Mouse (Mus musculus): ENCODE measurements at regions not wholly inside any gene's neighbourhood (a gene's known extent, or its start where the extent isn't known, plus 50 kb on each side); places are given as distances from the start of the nearest gene placed in this dataset.

DNA sequence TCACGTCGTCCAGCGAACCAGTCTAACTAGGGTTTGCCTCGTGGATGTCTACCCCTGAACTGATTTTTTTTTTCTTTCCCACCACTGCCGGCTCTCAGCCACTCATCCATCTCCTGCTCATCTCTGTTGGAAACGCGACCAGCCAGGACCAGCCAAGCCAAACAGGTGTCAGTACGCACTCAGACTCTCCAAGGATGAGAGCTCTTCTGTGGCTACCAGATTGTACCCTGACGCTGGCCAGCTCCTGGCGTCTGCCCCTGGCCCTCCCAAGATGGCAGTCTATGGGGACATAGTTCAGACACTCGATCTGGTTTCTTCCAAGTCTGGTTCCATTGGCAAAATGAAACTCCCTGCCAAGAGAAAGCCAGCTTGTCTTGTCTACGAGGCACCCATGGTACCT, 109.3 kb downstream of the Zfp36l1 start:
- H3K4me1 ChIP-seq (ENCODE audit: control insufficient read depth in 1 of 2, insufficient read depth in 2 of 2, low read length in 2 of 2), result no peaks in the 10 kb centered on the region
- no peaks in the 10 kb centered on the region for H3K79me2 ChIP-seq (ENCODE audit: control insufficient read depth, insufficient read depth, low read length, poor library complexity)
- no peak for TF ChIP-seq MYB (IDR thresholded peaks at IDR 0.05; ENCODE audit: low read depth, low read length)
- no peak for TF ChIP-seq SMC3 (IDR thresholded peaks at IDR 0.05; ENCODE audit: low read depth, low read length)
- no peak for TF ChIP-seq E2F4 (IDR thresholded peaks at IDR 0.05; ENCODE audit: borderline replicate concordance, low read depth, low read length)
- TF ChIP-seq MXI1 (IDR thresholded peaks at IDR 0.05; ENCODE audit: low read depth, low read length), result no peak
- no peak for TF ChIP-seq CHD1 (IDR thresholded peaks at IDR 0.05; ENCODE audit: low read depth, low read length)
- TF ChIP-seq TAL1 (IDR thresholded peaks at IDR 0.05; ENCODE audit: low read length), result no peak
- no peak for TF ChIP-seq RAD21 (IDR thresholded peaks at IDR 0.05; ENCODE audit: low read depth, low read length)
- TF ChIP-seq POLR2AphosphoS2 (IDR thresholded peaks at IDR 0.05; ENCODE audit: low read length), result no peak
- TF ChIP-seq UBTF (IDR thresholded peaks at IDR 0.05; ENCODE audit: borderline replicate concordance, insufficient read depth, low read depth, low read length), result no peak
- TF ChIP-seq SIN3A (IDR thresholded peaks at IDR 0.05; ENCODE audit: low read length), result no peak
- TF ChIP-seq JUND (IDR thresholded peaks at IDR 0.05; ENCODE audit: low read depth, low read length), result no peak
- no peak for TF ChIP-seq POLR2AphosphoS5 (IDR thresholded peaks at IDR 0.05; ENCODE audit: borderline replicate concordance, low read depth, low read length)
- TF ChIP-seq TBP (IDR thresholded peaks at IDR 0.05; ENCODE audit: low read depth, low read length), result no peak
- no peak for TF ChIP-seq ZNF384 (IDR thresholded peaks at IDR 0.05; ENCODE audit: low read depth, low read length)
- TF ChIP-seq TCF12 (IDR thresholded peaks at IDR 0.05; ENCODE audit: low read depth, low read length), result no peak
- TF ChIP-seq USF1 (IDR thresholded peaks at IDR 0.05; ENCODE audit: low read depth, low read length), result no peak
- no peak for TF ChIP-seq KAT2A (conservative IDR thresholded peaks at IDR 0.05; ENCODE audit: low read depth, low read length)
- TF ChIP-seq POLR2A (IDR thresholded peaks at IDR 0.05; ENCODE audit: control insufficient read depth in 1 of 2, insufficient read depth in 1 of 2, low read depth in 1 of 2, low read length in 2 of 2, poor library complexity in 1 of 2), result no peak
- no peaks in the 10 kb centered on the region for H3K9me3 ChIP-seq (replicated peaks; ENCODE audit: insufficient read depth, low read length)
- H3K4me3 ChIP-seq (ENCODE audit: control insufficient read depth in 1 of 2, insufficient read depth in 1 of 2, low read depth in 2 of 2, low read length in 2 of 2), result no peak overlapping the region
- no peaks in the 10 kb centered on the region; a peak in 1 of 4 replicates for H3K27me3 ChIP-seq (ENCODE audit: control insufficient read depth in 1 of 2, insufficient read depth in 2 of 2, low read length in 2 of 2)
- no peak overlapping the region for H3K9ac ChIP-seq (ENCODE audit: control insufficient read depth, low read depth, low read length, poor library complexity, severe bottlenecking)
- no peak for DNase-seq (ENCODE audit: low read depth, low spot score)
- H3K27ac ChIP-seq (ENCODE audit: control insufficient read depth, low read depth, low read length), result no peak overlapping the region
- no peaks in the 10 kb centered on the region for H3K36me3 ChIP-seq (ENCODE audit: control insufficient read depth in 1 of 2, insufficient read depth in 2 of 2, low read length in 2 of 2)

DNA sequence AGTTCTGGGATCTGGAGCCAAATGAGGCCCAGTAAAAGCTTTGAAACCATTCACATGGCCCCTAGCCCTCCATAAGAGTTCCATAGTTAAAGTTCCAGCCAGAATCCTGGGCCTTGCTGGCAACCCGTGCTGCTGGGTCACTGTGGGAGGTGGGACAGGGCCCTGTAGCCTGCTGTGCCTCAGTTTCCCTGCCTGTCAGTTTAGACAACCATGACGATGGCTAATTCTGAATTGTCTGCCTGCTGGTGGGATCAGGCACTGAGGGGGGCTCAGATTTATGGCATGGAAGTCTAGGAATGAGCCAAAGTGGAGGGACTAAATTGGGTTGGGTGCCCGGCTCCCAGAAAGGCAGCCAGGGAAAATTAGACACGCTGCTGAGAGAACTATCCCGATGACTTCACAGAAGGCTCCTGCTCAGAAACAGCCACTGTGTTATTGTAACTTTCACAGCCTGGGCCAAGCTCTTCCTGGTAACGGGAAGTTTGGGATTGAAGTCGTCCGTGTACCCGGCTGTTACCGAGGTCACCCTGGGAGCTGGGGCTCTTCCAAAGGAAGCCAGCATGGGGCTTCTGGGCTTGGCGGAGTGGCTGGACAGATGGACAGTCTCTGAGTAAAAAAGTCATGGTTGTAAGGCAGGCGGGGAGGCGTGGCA, 110.2 kb downstream of the Zfp36l1 start:
- Histone ChIP-seq H3K9ac (ENCODE audit: control insufficient read depth, low read depth, low read length, poor library complexity, severe bottlenecking) (no peak overlapping the region), H3K36me3 (ENCODE audit: control insufficient read depth in 1 of 2, insufficient read depth in 2 of 2, low read length in 2 of 2) (no peaks in the 10 kb centered on the region), H3K4me3 (ENCODE audit: control insufficient read depth in 1 of 2, insufficient read depth in 1 of 2, low read depth in 2 of 2, low read length in 2 of 2) (no peak overlapping the region), H3K27me3 (ENCODE audit: control insufficient read depth in 1 of 2, insufficient read depth in 2 of 2, low read length in 2 of 2) (no peaks in the 10 kb centered on the region; a peak in 1 of 4 replicates), H3K4me1 (ENCODE audit: control insufficient read depth in 1 of 2, insufficient read depth in 2 of 2, low read length in 2 of 2) (no peaks in the 10 kb centered on the region), H3K9me3 (replicated peaks; ENCODE audit: insufficient read depth, low read length) (no peaks in the 10 kb centered on the region), H3K27ac (ENCODE audit: control insufficient read depth, low read depth, low read length) (no peak overlapping the region), H3K79me2 (ENCODE audit: control insufficient read depth, insufficient read depth, low read length, poor library complexity) (no peaks in the 10 kb centered on the region)
- TF ChIP-seq GABPA (IDR thresholded peaks at IDR 0.05; ENCODE audit: low read depth, low read length), result no peak
- no peak for DNase-seq (ENCODE audit: low read depth, low spot score)
